Mouse (Mus musculus) WW6 (cell line): ENCODE data around the gene Ctxn1.

Experiments used
- DNase-seq: peaks from one replicate; pipeline ENCODE4 v3.0.0-alpha.2; 2013; ENCODE audit warnings: low read depth, low spot score

Ctxn1 gene

GRCm38 (mm10) chr8:4214006-4214980 lies 44.8 kb downstream of the Ctxn1 start:
- no peak for DNase-seq

DNA sequence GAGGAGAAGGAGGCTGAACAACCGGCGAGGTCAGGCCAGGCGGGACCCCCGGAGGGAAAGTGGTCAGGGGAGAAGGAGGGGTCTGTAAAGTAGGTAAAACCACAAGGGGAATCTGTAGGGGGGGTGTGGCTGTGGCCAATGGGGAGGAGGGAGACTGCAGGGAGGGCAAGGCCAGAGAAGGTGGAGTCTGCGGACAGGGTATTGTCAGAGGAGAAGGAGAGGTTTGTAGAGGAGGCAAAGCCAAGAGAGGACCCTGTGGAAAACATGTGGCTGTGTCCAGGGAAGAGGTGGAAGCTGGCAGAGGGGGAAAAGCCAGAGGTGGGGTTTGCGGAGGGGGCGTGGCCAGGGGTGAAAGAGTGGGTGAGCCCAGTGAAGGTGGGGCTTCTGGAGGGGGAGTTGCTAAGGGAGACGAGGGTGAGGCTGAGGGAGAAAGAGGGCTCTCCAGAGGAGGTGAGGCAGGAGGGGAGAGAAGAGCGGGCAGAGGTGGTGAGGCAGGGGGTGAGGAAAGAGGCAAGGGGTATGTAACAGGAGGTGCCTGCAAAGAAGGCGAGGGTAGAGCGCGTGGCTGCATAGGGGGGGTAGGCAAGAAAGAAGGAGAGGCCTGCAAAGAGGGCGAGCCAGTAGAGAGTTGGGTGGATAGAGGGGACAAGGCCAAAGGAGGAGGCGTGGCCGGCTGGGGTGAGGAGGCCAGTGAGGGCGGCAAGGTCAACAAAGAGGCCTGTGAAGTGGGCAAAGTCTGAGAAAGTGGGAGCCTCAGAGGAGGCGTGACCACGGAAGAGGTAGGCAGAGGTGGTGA lies 45.7 kb downstream of the Ctxn1 start:
- DNase-seq: no peak

- no peak for DNase-seq
Measured at GRCm38 (mm10) chr8:4212809-4213209, 46.3 kb downstream of the Ctxn1 start.

DNA sequence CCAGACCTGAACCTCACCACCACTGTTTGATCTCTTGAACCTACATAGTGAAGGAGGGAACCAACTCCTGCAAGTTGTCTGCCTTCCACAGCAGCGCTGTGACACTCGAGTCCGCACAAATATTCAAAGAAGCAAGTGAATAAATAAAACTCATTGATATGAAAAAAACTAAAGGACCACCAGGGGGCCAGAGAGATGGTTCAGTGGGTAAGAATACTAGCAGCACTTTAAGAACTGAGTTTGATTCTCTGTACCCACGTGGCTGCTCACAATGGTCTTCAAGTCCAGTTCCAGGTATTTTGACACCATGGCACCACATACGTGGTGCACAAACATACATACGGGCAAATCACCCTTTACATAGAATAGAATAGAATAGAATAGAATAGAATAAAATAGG lies 48.0 kb downstream of the Ctxn1 start:
- DNase-seq: no peak
